Mouse (Mus musculus) midbrain, embryonic 10.5 days (tissue): ENCODE data around the gene Nhlrc3. TPM values are rescaled to one million over a fixed set of nuclear protein-coding genes. Genes with fewer than 3 reads are reported as not detected.

Experiments used
- DNase-seq: peaks from one replicate; pipeline ENCODE4 v3.0.0-alpha.2; 2017; ENCODE audit warnings: low spot score
- H3K27ac ChIP-seq: fragments of 300-500 bp; sonication (generic); replicated peaks from 2 replicates; pipeline ENCODE4 v1.5.1; 2016; ENCODE audit warnings: mild to moderate bottlenecking
- H3K27me3 ChIP-seq: fragments of 300-500 bp; sonication (generic); 2 replicates; pipeline ENCODE4 v1.6.1; 2016; ENCODE audit warnings: low read depth, mild to moderate bottlenecking; ENCODE audit not compliant: poor library complexity, severe bottlenecking
- H3K36me3 ChIP-seq: fragments of 300-500 bp; sonication (generic); 2 replicates; pipeline ENCODE4 v1.6.1; 2016; ENCODE audit warnings: mild to moderate bottlenecking, moderate library complexity
- H3K4me1 ChIP-seq: fragments of 300-500 bp; sonication (generic); 2 replicates; pipeline ENCODE4 v1.6.1; 2016
- H3K4me3 ChIP-seq: fragments of 300-500 bp; sonication (generic); 2 replicates; pipeline ENCODE4 v1.5.1; 2016; ENCODE audit warnings: mild to moderate bottlenecking, moderate library complexity
- H3K9me3 ChIP-seq: fragments of 300-500 bp; sonication (generic); replicated peaks from 2 replicates; pipeline ENCODE4 v1.6.1; 2016; ENCODE audit warnings: mild to moderate bottlenecking
- WGBS: fragments of 180-500 bp; shearing (Covaris S2); methylation state at CpG from one replicate; pipeline ENCODE4 v1.1.7; 2016; 5-methylcytosine and 5-hydroxymethylcytosine counted together
- polyA plus RNA-seq: library from polyadenylated mRNA; unstranded; fragments of >200 nt; fragmentation: Nextera tagmentation; extraction: Ambion mirVana; gene quantifications from 2 replicates; pipeline ENCODE4 v1.2.1, GENCODE M21; 2016

Nhlrc3 gene
- polyA plus RNA-seq, 1 experiment from 2014 or later: 11.4 TPM

GRCm38 (mm10) chr3:53450666-53451065, 12.5 kb downstream of the Nhlrc3 start:
- H3K27me3 ChIP-seq: no peaks in the 10 kb centered on the region
- WGBS: 93% methylated on average over 11 of the region's 11 CpGs
- no peak overlapping the region for H3K27ac ChIP-seq
- no peaks in the 10 kb centered on the region for H3K9me3 ChIP-seq
- H3K4me3 ChIP-seq: no peak overlapping the region
- peaks cover 67% of the 10 kb centered on the region for H3K36me3 ChIP-seq
- peaks cover 1% of the 10 kb centered on the region for H3K4me1 ChIP-seq
- no peak for DNase-seq

- WGBS: 41% methylated on average over 2 of the region's 2 CpGs
- H3K36me3 ChIP-seq: peaks cover 42% of the 10 kb centered on the region
- DNase-seq: no peak
- H3K4me3 ChIP-seq: no peak overlapping the region
- no peaks in the 10 kb centered on the region for H3K9me3 ChIP-seq
- no peak overlapping the region for H3K27ac ChIP-seq
- H3K4me1 ChIP-seq: peaks cover 10% of the 10 kb centered on the region
- H3K27me3 ChIP-seq: no peaks in the 10 kb centered on the region
Measured at GRCm38 (mm10) chr3:53448208-53448607, 14.9 kb downstream of the Nhlrc3 start.

- no peak overlapping the region for H3K4me3 ChIP-seq
- H3K27me3 ChIP-seq: no peaks in the 10 kb centered on the region
- DNase-seq: no peak
- H3K36me3 ChIP-seq: peaks cover 28% of the 10 kb centered on the region
- no peak overlapping the region for H3K27ac ChIP-seq
- 84% methylated on average over 3 of the region's 3 CpGs for WGBS
- H3K9me3 ChIP-seq: no peaks in the 10 kb centered on the region
- H3K4me1 ChIP-seq: peaks cover 10% of the 10 kb centered on the region
Measured at GRCm38 (mm10) chr3:53446801-53447200, 16.3 kb downstream of the Nhlrc3 start.

GRCm38 (mm10) chr3:53445540-53445939, 17.6 kb downstream of the Nhlrc3 start:
- Histone ChIP-seq H3K27ac (no peak overlapping the region), H3K27me3 (no peaks in the 10 kb centered on the region)

GRCm38 (mm10) chr3:53436550-53436949, 26.6 kb downstream of the Nhlrc3 start:
- 75% methylated on average over 5 of the region's 5 CpGs for WGBS
- H3K27me3 ChIP-seq: no peaks in the 10 kb centered on the region
- H3K9me3 ChIP-seq: no peaks in the 10 kb centered on the region
- H3K4me1 ChIP-seq: no peaks in the 10 kb centered on the region
- no peak overlapping the region for H3K27ac ChIP-seq
- H3K4me3 ChIP-seq: no peak overlapping the region
- no peaks in the 10 kb centered on the region for H3K36me3 ChIP-seq
- no peak for DNase-seq

More at GRCm38 (mm10) chr3:53445540-53445939, 17.6 kb downstream of the Nhlrc3 start:
- Histone ChIP-seq H3K36me3 (peaks cover 16% of the 10 kb centered on the region), H3K4me1 (peaks cover 10% of the 10 kb centered on the region), H3K9me3 (no peaks in the 10 kb centered on the region), H3K4me3 (no peak overlapping the region)
- DNase-seq: no peak
- 70% methylated on average over 5 of the region's 5 CpGs for WGBS

GRCm38 (mm10) chr3:53434610-53435009, 28.5 kb downstream of the Nhlrc3 start:
- Histone ChIP-seq H3K4me1 (no peaks in the 10 kb centered on the region), H3K9me3 (no peaks in the 10 kb centered on the region), H3K4me3 (no peak overlapping the region), H3K36me3 (no peaks in the 10 kb centered on the region), H3K27ac (no peak overlapping the region), H3K27me3 (no peaks in the 10 kb centered on the region)
- no peak for DNase-seq
- 76% methylated on average over 3 of the region's 3 CpGs for WGBS

- no peak for DNase-seq
- H3K36me3 ChIP-seq: no peaks in the 10 kb centered on the region
- H3K4me3 ChIP-seq: no peak overlapping the region
- no peak overlapping the region for H3K27ac ChIP-seq
- no peaks in the 10 kb centered on the region for H3K9me3 ChIP-seq
- WGBS: 92% methylated on average over 4 of the region's 4 CpGs
- no peaks in the 10 kb centered on the region for H3K27me3 ChIP-seq
- no peaks in the 10 kb centered on the region for H3K4me1 ChIP-seq
Measured at GRCm38 (mm10) chr3:53423576-53423975, 39.6 kb downstream of the Nhlrc3 start.

GRCm38 (mm10) chr3:53422691-53423090, 40.4 kb downstream of the Nhlrc3 start:
- Histone ChIP-seq H3K9me3 (no peaks in the 10 kb centered on the region), H3K36me3 (no peaks in the 10 kb centered on the region), H3K4me3 (no peak overlapping the region), H3K27me3 (no peaks in the 10 kb centered on the region), H3K27ac (no peak overlapping the region), H3K4me1 (no peaks in the 10 kb centered on the region)
- no peak for DNase-seq
- WGBS: 61% methylated on average over 1 of the region's 1 CpGs

- Histone ChIP-seq H3K36me3 (no peaks in the 10 kb centered on the region), H3K27me3 (no peaks in the 10 kb centered on the region), H3K9me3 (no peaks in the 10 kb centered on the region), H3K4me1 (no peaks in the 10 kb centered on the region), H3K4me3 (no peak overlapping the region), H3K27ac (no peak overlapping the region)
- no peak for DNase-seq
- WGBS: 90% methylated on average over 12 of the region's 12 CpGs
Measured at GRCm38 (mm10) chr3:53421656-53422055, 41.5 kb downstream of the Nhlrc3 start.

GRCm38 (mm10) chr3:53417701-53418100, 45.4 kb downstream of the Nhlrc3 start:
- H3K4me3 ChIP-seq: no peak overlapping the region
- 83% methylated on average over 7 of the region's 7 CpGs for WGBS
- no peak overlapping the region for H3K27ac ChIP-seq
- no peaks in the 10 kb centered on the region for H3K27me3 ChIP-seq
- no peaks in the 10 kb centered on the region for H3K9me3 ChIP-seq
- peaks cover 9% of the 10 kb centered on the region for H3K4me1 ChIP-seq
- H3K36me3 ChIP-seq: no peaks in the 10 kb centered on the region
- no peak for DNase-seq

- no peaks in the 10 kb centered on the region for H3K27me3 ChIP-seq
- H3K36me3 ChIP-seq: no peaks in the 10 kb centered on the region
- H3K4me3 ChIP-seq: no peak overlapping the region
- H3K27ac ChIP-seq: no peak overlapping the region
- WGBS: 67% methylated on average over 5 of the region's 5 CpGs
- peaks cover 9% of the 10 kb centered on the region for H3K4me1 ChIP-seq
- no peaks in the 10 kb centered on the region for H3K9me3 ChIP-seq
- DNase-seq: peak; percentile 13
Measured at GRCm38 (mm10) chr3:53416036-53416506, 47.1 kb downstream of the Nhlrc3 start.

GRCm38 (mm10) chr3:53413959-53414358, 49.2 kb downstream of the Nhlrc3 start:
- Histone ChIP-seq H3K36me3 (no peaks in the 10 kb centered on the region), H3K27ac (no peak overlapping the region), H3K4me1 (peaks cover 9% of the 10 kb centered on the region), H3K4me3 (no peak overlapping the region), H3K27me3 (no peaks in the 10 kb centered on the region), H3K9me3 (no peaks in the 10 kb centered on the region)
- no peak for DNase-seq
- WGBS: 81% methylated on average over 3 of the region's 3 CpGs

- H3K4me3 ChIP-seq: no peak overlapping the region
- WGBS: 65% methylated on average over 2 of the region's 2 CpGs
- no peak for DNase-seq
- no peak overlapping the region for H3K27ac ChIP-seq
- H3K4me1 ChIP-seq: peaks cover 9% of the 10 kb centered on the region
- H3K9me3 ChIP-seq: no peaks in the 10 kb centered on the region
- no peaks in the 10 kb centered on the region for H3K36me3 ChIP-seq
- H3K27me3 ChIP-seq: no peaks in the 10 kb centered on the region
Measured at GRCm38 (mm10) chr3:53413465-53413864, 49.7 kb downstream of the Nhlrc3 start.

- no peak overlapping the region for H3K27ac ChIP-seq
- no peaks in the 10 kb centered on the region for H3K36me3 ChIP-seq
- H3K27me3 ChIP-seq: no peaks in the 10 kb centered on the region
- no peak overlapping the region for H3K4me3 ChIP-seq
- no peaks in the 10 kb centered on the region for H3K9me3 ChIP-seq
- peaks cover 9% of the 10 kb centered on the region for H3K4me1 ChIP-seq
- WGBS: 93% methylated on average over 5 of the region's 5 CpGs
- DNase-seq: no peak
Measured at GRCm38 (mm10) chr3:53412259-53412658, 50.9 kb downstream of the Nhlrc3 start.
